Mouse (Mus musculus) myocyte (in vitro differentiated cells): ENCODE results near the gene Tpcn1. TPM values are rescaled to one million over a fixed set of nuclear protein-coding genes. Genes with fewer than 3 reads are reported as not detected.

ENCODE experiments used
- H3K27me3 ChIP-seq: one replicate; pipeline ENCODE4 v1.6.1; 2011; ENCODE audit not compliant: control insufficient read depth, insufficient read depth, insufficient read length
- H3K36me3 ChIP-seq: one replicate; pipeline ENCODE4 v1.6.1; 2011; ENCODE audit not compliant: control insufficient read depth, insufficient read depth
- H3K4me2 ChIP-seq: one replicate; pipeline ENCODE4 v1.6.1; 2011; ENCODE audit warnings: low read depth, control low read depth
- H3K4me3 ChIP-seq: one replicate; pipeline ENCODE4 v1.5.1; 2011; ENCODE audit warnings: mild to moderate bottlenecking, control low read depth, moderate library complexity
- H3K79me2 ChIP-seq: one replicate; pipeline ENCODE4 v1.6.1; 2011; ENCODE audit not compliant: control insufficient read depth, insufficient read depth
- H3ac ChIP-seq: one replicate; pipeline ENCODE4 v1.6.1; 2011; ENCODE audit not compliant: control insufficient read depth, insufficient read length
- CEBPB ChIP-seq: IDR thresholded peaks from 2 replicates; pipeline ENCODE4 v1.6.1; 2011; ENCODE audit warnings: mild to moderate bottlenecking, moderate library complexity; ENCODE audit not compliant: poor library complexity, insufficient read depth, severe bottlenecking
- E2F4 ChIP-seq: IDR thresholded peaks from one replicate; pipeline ENCODE4 v1.6.1; 2011; ENCODE audit warnings: mild to moderate bottlenecking, control low read depth, moderate library complexity; ENCODE audit not compliant: insufficient read depth
- MAX ChIP-seq: IDR thresholded peaks from one replicate; pipeline ENCODE4 v1.6.1; 2011; ENCODE audit warnings: low read depth, mild to moderate bottlenecking, control low read depth
- MYOD1 ChIP-seq, 3 experiments: IDR thresholded peaks; one replicate each; pipeline ENCODE4 v1.6.1; 2011; ENCODE audit warnings: control low read depth in 2 of 3, low read depth in 2 of 3, mild to moderate bottlenecking in 2 of 3, moderate library complexity in 1 of 3; ENCODE audit not compliant: insufficient read length in 2 of 3, control insufficient read depth in 1 of 3
- MYOG ChIP-seq, 3 experiments: IDR thresholded peaks; one replicate each; pipeline ENCODE4 v1.6.1; 2011; ENCODE audit warnings: control low read depth in 2 of 3, low read depth in 2 of 3, mild to moderate bottlenecking in 2 of 3; ENCODE audit not compliant: insufficient read length in 2 of 3, control insufficient read depth in 1 of 3, insufficient read depth in 1 of 3
- POLR2A ChIP-seq: IDR thresholded peaks from one replicate; pipeline ENCODE4 v1.6.1; 2011; ENCODE audit warnings: low read depth, mild to moderate bottlenecking, control low read depth, moderate library complexity; ENCODE audit not compliant: insufficient read length
- POLR2AphosphoS2 ChIP-seq: IDR thresholded peaks from one replicate; pipeline ENCODE4 v1.6.1; 2011; ENCODE audit warnings: low read depth, control low read depth; ENCODE audit not compliant: insufficient read length
- REST ChIP-seq: IDR thresholded peaks from one replicate; pipeline ENCODE4 v1.6.1; 2011; ENCODE audit warnings: mild to moderate bottlenecking, control low read depth, moderate library complexity; ENCODE audit not compliant: insufficient read depth, insufficient read length
- SRF ChIP-seq: IDR thresholded peaks from one replicate; pipeline ENCODE4 v1.6.1; 2011; ENCODE audit warnings: low read depth; ENCODE audit not compliant: control insufficient read depth, insufficient read length
- TCF12 ChIP-seq: IDR thresholded peaks from one replicate; pipeline ENCODE4 v1.6.1; 2011; ENCODE audit warnings: mild to moderate bottlenecking, control low read depth; ENCODE audit not compliant: poor library complexity, insufficient read depth, severe bottlenecking
- TCF3 ChIP-seq: IDR thresholded peaks from one replicate; pipeline ENCODE4 v1.6.1; 2011; ENCODE audit warnings: low read depth, control low read depth; ENCODE audit not compliant: insufficient read length
- USF1 ChIP-seq: IDR thresholded peaks from one replicate; pipeline ENCODE4 v1.6.1; 2011; ENCODE audit warnings: low read depth, mild to moderate bottlenecking, control low read depth, moderate library complexity
- polyA plus RNA-seq: library from polyadenylated mRNA; unstranded; fragments of >200 nt; fragmentation: generic; extraction: Trizol; gene quantifications from one replicate; pipeline ENCODE4 v1.2.1, GENCODE M21; 2012; ENCODE audit warnings: missing spikeins

Tpcn1 gene
- polyA plus RNA-seq, 1 experiment = 88.7 TPM

GRCm38 (mm10) chr5:120536632-120537031, 51.8 kb downstream of the Tpcn1 start:
- TF ChIP-seq CEBPB (no peak), REST (no peak), TCF12 (no peak), MYOG (IDR thresholded peaks at IDR 0.05; ENCODE audit: control insufficient read depth in 1 of 3, insufficient read depth in 1 of 3, insufficient read length in 2 of 3, low read depth in 2 of 3) (no peak), POLR2A (no peak), E2F4 (no peak), SRF (no peak), TCF3 (no peak), MYOD1 (IDR thresholded peaks at IDR 0.05; ENCODE audit: control insufficient read depth in 1 of 3, insufficient read length in 2 of 3, low read depth in 2 of 3) (no peak), POLR2AphosphoS2 (no peak), USF1 (no peak), MAX (no peak)
- Histone ChIP-seq H3K79me2 (no peaks in the 10 kb centered on the region), H3K27me3 (no peaks in the 10 kb centered on the region), H3K36me3 (peaks cover 25% of the 10 kb centered on the region), H3K4me3 (no peak overlapping the region), H3ac (no peak overlapping the region), H3K4me2 (no peak overlapping the region)

- Histone ChIP-seq H3K27me3 (no peaks in the 10 kb centered on the region), H3K4me3 (no peak overlapping the region), H3K36me3 (peaks cover 23% of the 10 kb centered on the region), H3K79me2 (no peaks in the 10 kb centered on the region), H3K4me2 (no peak overlapping the region), H3ac (no peak overlapping the region)
- TF ChIP-seq CEBPB = no peak
- TF ChIP-seq POLR2AphosphoS2 = peak; percentile 59
Observed at GRCm38 (mm10) chr5:120536046-120536445, 52.4 kb downstream of the Tpcn1 start.

GRCm38 (mm10) chr5:120534686-120535075, 53.8 kb downstream of the Tpcn1 start:
- H3K4me2 ChIP-seq = no peak overlapping the region
- H3K36me3 ChIP-seq = peaks cover 10% of the 10 kb centered on the region
- no peaks in the 10 kb centered on the region for H3K27me3 ChIP-seq
- TF ChIP-seq TCF3 = no peak
- TF ChIP-seq CEBPB = no peak
- no peak for TF ChIP-seq MYOD1 (IDR thresholded peaks at IDR 0.05; ENCODE audit: control insufficient read depth in 1 of 3, insufficient read length in 2 of 3, low read depth in 2 of 3)
- TF ChIP-seq REST = no peak
- no peak for TF ChIP-seq MYOG (IDR thresholded peaks at IDR 0.05; ENCODE audit: control insufficient read depth in 1 of 3, insufficient read depth in 1 of 3, insufficient read length in 2 of 3, low read depth in 2 of 3)
- TF ChIP-seq POLR2AphosphoS2 = no peak
- TF ChIP-seq SRF = no peak
- no peak for TF ChIP-seq MAX
- TF ChIP-seq USF1 = no peak
- TF ChIP-seq E2F4 = no peak
- no peak for TF ChIP-seq POLR2A
- TF ChIP-seq TCF12 = no peak
- H3ac ChIP-seq = no peak overlapping the region
- H3K4me3 ChIP-seq = no peak overlapping the region
- no peaks in the 10 kb centered on the region for H3K79me2 ChIP-seq

GRCm38 (mm10) chr5:120534071-120534685, 54.3 kb downstream of the Tpcn1 start:
- TF ChIP-seq CEBPB (no peak), TCF12 (no peak), E2F4 (no peak), MYOG (IDR thresholded peaks at IDR 0.05; ENCODE audit: control insufficient read depth in 1 of 3, insufficient read depth in 1 of 3, insufficient read length in 2 of 3, low read depth in 2 of 3) (no peak), MYOD1 (IDR thresholded peaks at IDR 0.05; ENCODE audit: control insufficient read depth in 1 of 3, insufficient read length in 2 of 3, low read depth in 2 of 3) (no peak), MAX (no peak), REST (no peak), USF1 (no peak), TCF3 (no peak), SRF (no peak), POLR2A (peak; percentile 30), POLR2AphosphoS2 (peak; percentile 79)
- Histone ChIP-seq H3K36me3 (peaks cover 5% of the 10 kb centered on the region), H3K4me2 (no peak overlapping the region), H3ac (no peak overlapping the region), H3K27me3 (no peaks in the 10 kb centered on the region), H3K4me3 (no peak overlapping the region), H3K79me2 (no peaks in the 10 kb centered on the region)

- Histone ChIP-seq H3K36me3 (peaks cover 4% of the 10 kb centered on the region), H3K4me3 (no peak overlapping the region), H3K27me3 (no peaks in the 10 kb centered on the region), H3K79me2 (no peaks in the 10 kb centered on the region), H3ac (no peak overlapping the region), H3K4me2 (no peak overlapping the region)
- TF ChIP-seq TCF12 (no peak), REST (no peak)
Observed at GRCm38 (mm10) chr5:120531631-120532030, 56.8 kb downstream of the Tpcn1 start.
